9 mouse cellular contexts compared by ENCODE assay signal in the genomic region with DNA sequence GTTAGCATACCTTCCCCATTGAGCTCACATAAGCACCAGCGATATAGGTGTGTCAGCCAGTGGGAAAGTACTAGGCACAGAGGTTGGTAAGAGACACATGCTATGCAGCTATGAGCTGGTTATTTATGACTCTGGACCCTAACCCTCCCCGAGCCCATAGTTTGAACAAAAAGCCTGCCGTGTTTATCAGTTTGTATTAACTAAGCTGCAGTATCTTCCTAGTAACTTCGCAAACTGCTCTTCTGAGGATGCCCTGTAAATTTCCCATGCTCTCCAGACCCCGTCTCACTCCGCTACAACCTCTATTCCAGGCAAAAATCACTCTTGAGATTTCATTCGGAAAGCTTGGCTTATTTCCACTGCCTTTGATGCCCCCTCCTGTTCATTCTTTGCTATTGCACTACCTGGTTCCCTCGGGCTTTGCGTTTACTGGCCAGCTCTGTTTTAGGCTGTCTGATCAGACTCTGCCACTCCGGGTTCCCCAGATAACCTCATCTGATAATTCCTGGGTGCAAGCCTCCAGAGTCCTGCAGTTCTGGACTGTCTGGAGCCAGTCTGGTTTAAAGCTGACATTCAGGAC. TPM values are rescaled to one million over a fixed set of nuclear protein-coding genes. Genes with fewer than 3 reads are reported as not detected.
DNase-seq lines count a peak whose midpoint lies in the region; ATAC-seq and TF ChIP-seq lines count a peak whose summit lies in the region.
"Had no signal": no experiment of that assay in that cellular context is flagged by ENCODE, and none has a peak within 500 bp of the region (broad histone marks: within the 10 kb centered on the region; RNA-seq: fewer than 3 reads in every experiment).

No protein-coding gene starts in this region.

- H3K9ac ChIP-seq in liver, embryonic 11.5 days (ENCODE audit: low read depth, low read length), result no peak overlapping the region
- no peak overlapping the region for H3K9ac ChIP-seq in MEL (ENCODE audit: control insufficient read depth, low read depth, low read length, poor library complexity, severe bottlenecking)

- no peak for TF ChIP-seq POLR2A in MEL (IDR thresholded peaks at IDR 0.05; ENCODE audit: control insufficient read depth in 1 of 2, insufficient read depth in 1 of 2, low read depth in 1 of 2, low read length in 2 of 2, poor library complexity in 1 of 2)

- no peak overlapping the region for H3K4me2 ChIP-seq in liver, embryonic 11.5 days

- no peak overlapping the region for H3K27ac ChIP-seq in liver, embryonic 11.5 days (ENCODE audit: low read depth, low read length)
- no peak overlapping the region for H3K27ac ChIP-seq in MEL (ENCODE audit: control insufficient read depth, low read depth, low read length)

- H3K4me3 ChIP-seq in liver, embryonic 11.5 days (ENCODE audit: low read depth, low read length), result no peak overlapping the region
- no peak overlapping the region for H3K4me3 ChIP-seq in MEL (ENCODE audit: control insufficient read depth in 1 of 2, insufficient read depth in 1 of 2, low read depth in 2 of 2, low read length in 2 of 2)
- H3K4me3 ChIP-seq: erythroblast, embryonic 14.5 days had no signal

- TF ChIP-seq CTCF in MEL (IDR thresholded peaks at IDR 0.05 in 2 of 3, conservative IDR thresholded peaks at IDR 0.05 in 1 of 3; ENCODE audit: control insufficient read depth in 1 of 3, insufficient read depth in 1 of 3, low read depth in 2 of 3, low read length in 3 of 3, poor library complexity in 1 of 3, severe bottlenecking in 1 of 3), result peak; percentile 59 to 90 (median 85)

- no peaks in the 10 kb centered on the region for H3K36me3 ChIP-seq in liver, embryonic 11.5 days (ENCODE audit: control insufficient read depth, insufficient read depth, low read length)
- no peaks in the 10 kb centered on the region for H3K36me3 ChIP-seq in MEL (ENCODE audit: control insufficient read depth in 1 of 2, insufficient read depth in 2 of 2, low read length in 2 of 2)

- 31% methylated on average over 10 of the region's 10 CpGs for WGBS in liver, embryonic 11.5 days

- ATAC-seq in liver, embryonic 11.5 days (replicated peaks; ENCODE audit: low FRiP score), result no peak
- ATAC-seq in megakaryocyte progenitor cell, adult 5-6 weeks (replicated peaks; ENCODE audit: poor library complexity), result peak; percentile 47

- H3K27me3 ChIP-seq in liver, embryonic 11.5 days (replicated peaks; ENCODE audit: control insufficient read depth, insufficient read depth, low read length), result peaks cover 4% of the 10 kb centered on the region; the same call in 1 of the 2 replicates
- peaks cover 0 to 3% of the 10 kb centered on the region in 2 experiments; a peak in 2 of 4 replicates for H3K27me3 ChIP-seq in MEL (ENCODE audit: control insufficient read depth in 1 of 2, insufficient read depth in 2 of 2, low read length in 2 of 2)

- peak; percentile 33 for DNase-seq in liver
- DNase-seq in liver, embryonic 11.5 days (ENCODE audit: low spot score), result no peak
- DNase-seq in MEL (ENCODE audit: low read depth, low spot score), result peak; percentile 66
- DNase-seq in cerebellum, adult 11-12 months, result peak; percentile 41
- peak; percentile 65 for DNase-seq in forelimb bud, embryonic 11.5 days (ENCODE audit: low read depth, low spot score)
- peak; percentile 39 to 65 for DNase-seq in kidney, postnatal 36 days
- peak; percentile 46 for DNase-seq in thymus, postnatal 0 days (ENCODE audit: low spot score)

- no peaks in the 10 kb centered on the region for H3K79me2 ChIP-seq in MEL (ENCODE audit: control insufficient read depth, insufficient read depth, low read length, poor library complexity)

- no peaks in the 10 kb centered on the region for H3K4me1 ChIP-seq in liver, embryonic 11.5 days (replicated peaks; ENCODE audit: control insufficient read depth, insufficient read depth, low read length)
- H3K4me1 ChIP-seq in MEL (ENCODE audit: control insufficient read depth in 1 of 2, insufficient read depth in 2 of 2, low read length in 2 of 2), result no peaks in the 10 kb centered on the region

- no peak for TF ChIP-seq EP300 in MEL (IDR thresholded peaks at IDR 0.05; ENCODE audit: low read depth in 1 of 2, low read length in 2 of 2)

- H3K9me3 ChIP-seq in liver, embryonic 11.5 days (ENCODE audit: control insufficient read depth, low read length), result no peaks in the 10 kb centered on the region
- H3K9me3 ChIP-seq in MEL (replicated peaks; ENCODE audit: insufficient read depth, low read length), result no peaks in the 10 kb centered on the region

- peak; percentile 80 for TF ChIP-seq RAD21 in MEL (IDR thresholded peaks at IDR 0.05; ENCODE audit: low read depth, low read length)

TF ChIP-seq in MEL, 35 proteins besides CTCF, POLR2A, EP300 and RAD21:
- TF ChIP-seq ZC3H11A (IDR thresholded peaks at IDR 0.05; ENCODE audit: low read depth, low read length), result peak; percentile 79
- TF ChIP-seq SMC3 (IDR thresholded peaks at IDR 0.05; ENCODE audit: low read depth, low read length), result peak; percentile 92
- TF ChIP-seq RCOR1 (IDR thresholded peaks at IDR 0.05; ENCODE audit: low read depth, low read length), result no peak
- no peak for TF ChIP-seq MAX (IDR thresholded peaks at IDR 0.05; ENCODE audit: low read length)
- no peak for TF ChIP-seq MAZ (IDR thresholded peaks at IDR 0.05; ENCODE audit: low read depth, low read length)
- TF ChIP-seq POLR2AphosphoS2 (IDR thresholded peaks at IDR 0.05; ENCODE audit: low read length), result no peak
TF ChIP-seq in MEL: peak in this region for 2.

RNA-seq across cellular contexts. Expression of a gene that starts 18.4 kb away (rescaled TPM):
- polyA plus RNA-seq in liver, embryonic 11.5 days (2014; fragmentation: Nextera tagmentation; extraction: Ambion mirVana), result 65.4 and 71.4 TPM in 2 replicates
- total RNA-seq in MEL (2012; rRNA removed), result 16.1 and 16.8 TPM in 2 replicates
- 100 to 1,000 TPM in 1 of 2 experiments, 10 to 100 TPM in 1; 29.8 to 269 TPM for polyA plus RNA-seq in MEL (2012; ENCODE audit: insufficient read depth in 1 of 2, insufficient read length in 2 of 2, low read depth in 1 of 2, low replicate concordance in 2 of 2, missing spikeins in 1 of 2)
- total RNA-seq in megakaryocyte progenitor cell, adult 5-6 weeks (2015), result 59.2 and 60.4 TPM in 2 replicates
- 65.8 and 89.2 TPM in 2 replicates for total RNA-seq in megakaryocyte progenitor cell, adult 5-6 weeks (2017)
- polyA plus RNA-seq in thymus, postnatal 0 days (2015; fragmentation: Nextera tagmentation; extraction: Ambion mirVana), result 32.4 and 34.9 TPM in 2 replicates

RNA-seq across cellular contexts. Expression of a gene that starts 34.4 kb away (rescaled TPM):
- 5.1 and 5.2 TPM in 2 replicates for polyA plus RNA-seq in liver, embryonic 11.5 days (2014; fragmentation: Nextera tagmentation; extraction: Ambion mirVana)
- total RNA-seq in MEL (2012; rRNA removed), result not detected in 2 replicates
- polyA plus RNA-seq in MEL (2012; ENCODE audit: insufficient read depth in 1 of 2, insufficient read length in 2 of 2, low read depth in 1 of 2, low replicate concordance in 2 of 2, missing spikeins in 1 of 2), result not detected
- total RNA-seq in megakaryocyte progenitor cell, adult 5-6 weeks (2015), result 16.3 and 17.3 TPM in 2 replicates
- total RNA-seq in megakaryocyte progenitor cell, adult 5-6 weeks (2017), result 20.1 and 25.7 TPM in 2 replicates
- polyA plus RNA-seq in thymus, postnatal 0 days (2015; fragmentation: Nextera tagmentation; extraction: Ambion mirVana), result 5.8 and 7.3 TPM in 2 replicates
